Mouse (Mus musculus): ENCODE measurements around the gene Pck2.

Gene Pck2

DNA sequence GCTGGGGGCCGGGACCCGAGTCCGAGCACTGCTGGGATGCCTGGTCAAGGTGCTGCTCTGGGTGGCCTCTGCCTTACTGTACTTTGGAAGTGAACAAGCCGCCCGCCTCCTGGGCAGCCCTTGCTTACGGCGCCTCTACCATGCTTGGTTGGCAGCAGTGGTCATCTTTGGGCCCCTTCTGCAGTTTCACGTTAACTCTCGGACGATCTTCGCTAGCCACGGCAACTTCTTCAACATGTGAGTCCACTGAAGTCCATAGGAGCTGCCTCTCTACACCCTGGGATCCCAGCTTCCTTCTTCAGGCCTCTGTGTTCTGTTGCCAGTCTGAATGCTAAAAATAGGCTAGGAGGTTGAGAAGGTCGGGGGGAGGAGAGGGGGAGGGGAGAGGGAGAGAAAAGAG, 35.6 kb downstream of the Pck2 start:
- DNase-seq (ENCODE audit: low spot score) = no peak

- DNase-seq (ENCODE audit: low spot score) = no peak
Measured at GRCm38 (mm10) chr14:55576376-55576775, 36.3 kb downstream of the Pck2 start.

- peak; percentile 76 for DNase-seq (ENCODE audit: low spot score)
Measured at GRCm38 (mm10) chr14:55577871-55578667, 38.0 kb downstream of the Pck2 start, which contains the start of gene Psme1. Psme1 (plus strand) TSS chr14:55578123.

GRCm38 (mm10) chr14:55578668-55579269, 38.7 kb downstream of the Pck2 start:
- no peak for DNase-seq (ENCODE audit: low spot score)

GRCm38 (mm10) chr14:55579511-55580496, 39.7 kb downstream of the Pck2 start:
- no peak for DNase-seq (ENCODE audit: low spot score)

- no peak for DNase-seq (ENCODE audit: low spot score)
Measured at GRCm38 (mm10) chr14:55580731-55581130, 40.7 kb downstream of the Pck2 start.

DNA sequence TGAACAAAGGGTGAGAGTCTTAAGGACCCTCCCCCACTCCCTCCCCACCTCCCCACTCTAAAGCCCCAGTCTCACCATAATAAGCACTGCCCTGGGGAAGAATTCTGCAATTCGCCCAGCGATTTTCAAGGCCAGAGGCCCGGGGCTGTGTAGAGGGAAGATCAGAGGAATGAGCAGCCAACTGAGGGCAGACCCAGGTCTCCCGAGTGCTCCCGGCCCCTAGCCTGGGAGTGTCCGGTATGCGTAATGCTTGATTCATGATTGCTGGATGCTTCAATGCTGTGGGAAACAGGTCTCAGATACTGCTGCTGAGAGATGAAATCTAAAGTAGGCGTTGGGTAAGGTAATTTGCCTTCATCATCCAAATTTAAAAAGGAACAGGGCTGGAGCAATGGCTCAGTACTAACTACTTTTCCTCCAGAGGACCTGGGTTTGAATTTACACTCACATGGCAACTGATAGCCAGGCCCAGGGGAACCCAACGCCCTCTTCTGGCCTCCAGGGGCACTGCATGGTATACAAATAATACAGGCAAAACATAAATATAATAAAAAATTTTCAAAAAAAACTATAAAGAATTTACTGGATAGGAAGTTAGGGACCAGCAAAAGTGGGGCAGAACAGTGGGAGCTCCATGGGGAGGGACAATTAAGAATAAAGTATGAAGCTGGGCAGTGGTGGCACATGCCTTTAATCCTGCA, 42.1 kb downstream of the Pck2 start:
- DNase-seq (ENCODE audit: low spot score) = no peak

DNA sequence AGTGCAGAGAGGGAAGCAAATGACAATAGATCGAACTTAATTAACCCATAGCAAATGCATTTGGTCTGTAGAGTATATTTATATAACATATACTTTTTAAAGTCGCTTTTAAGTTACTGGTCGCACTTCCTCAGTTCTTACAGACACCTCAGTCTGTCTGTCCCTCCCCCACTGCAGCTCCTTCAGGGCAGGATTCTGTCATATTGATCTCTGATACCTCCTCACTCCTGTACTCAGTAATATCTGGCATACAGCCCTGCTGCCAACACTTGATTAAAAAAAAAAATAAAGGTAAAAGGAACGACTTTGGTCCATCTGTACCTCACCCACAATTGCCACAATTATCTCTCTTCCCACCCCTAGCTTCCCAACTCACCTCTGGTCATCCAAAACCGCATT, 44.2 kb downstream of the Pck2 start:
- no peak for DNase-seq (ENCODE audit: low spot score)

GRCm38 (mm10) chr14:55584702-55585565, 44.9 kb downstream of the Pck2 start, which contains the start of gene Emc9:
Emc9 (minus strand) TSS chr14:55585302.
- peak; percentile 52 for DNase-seq (ENCODE audit: low spot score)

GRCm38 (mm10) chr14:55585566-55585960, 45.5 kb downstream of the Pck2 start:
- DNase-seq (ENCODE audit: low spot score) = no peak

DNA sequence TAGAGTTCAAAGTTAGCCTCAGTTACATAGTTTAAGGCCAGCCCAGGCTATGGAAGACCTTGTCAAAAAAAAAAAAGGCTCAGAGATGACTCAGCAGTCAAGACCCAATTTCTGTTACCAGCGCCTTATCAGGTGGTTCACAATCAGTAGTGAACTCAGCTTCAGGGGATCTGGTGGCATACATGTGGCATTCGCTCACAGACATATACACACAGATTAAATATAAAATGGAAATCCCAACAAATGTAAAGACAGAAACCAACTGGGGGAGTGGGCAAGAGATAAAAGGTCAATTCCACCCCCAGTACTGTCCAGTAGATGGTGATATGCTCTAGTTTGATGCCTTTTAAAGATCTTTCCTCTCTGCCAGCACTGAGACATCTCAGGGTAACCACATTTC, 46.1 kb downstream of the Pck2 start:
- DNase-seq (ENCODE audit: low spot score) = no peak

GRCm38 (mm10) chr14:55589271-55589670, 49.2 kb downstream of the Pck2 start:
- DNase-seq (ENCODE audit: low spot score) = no peak

DNA sequence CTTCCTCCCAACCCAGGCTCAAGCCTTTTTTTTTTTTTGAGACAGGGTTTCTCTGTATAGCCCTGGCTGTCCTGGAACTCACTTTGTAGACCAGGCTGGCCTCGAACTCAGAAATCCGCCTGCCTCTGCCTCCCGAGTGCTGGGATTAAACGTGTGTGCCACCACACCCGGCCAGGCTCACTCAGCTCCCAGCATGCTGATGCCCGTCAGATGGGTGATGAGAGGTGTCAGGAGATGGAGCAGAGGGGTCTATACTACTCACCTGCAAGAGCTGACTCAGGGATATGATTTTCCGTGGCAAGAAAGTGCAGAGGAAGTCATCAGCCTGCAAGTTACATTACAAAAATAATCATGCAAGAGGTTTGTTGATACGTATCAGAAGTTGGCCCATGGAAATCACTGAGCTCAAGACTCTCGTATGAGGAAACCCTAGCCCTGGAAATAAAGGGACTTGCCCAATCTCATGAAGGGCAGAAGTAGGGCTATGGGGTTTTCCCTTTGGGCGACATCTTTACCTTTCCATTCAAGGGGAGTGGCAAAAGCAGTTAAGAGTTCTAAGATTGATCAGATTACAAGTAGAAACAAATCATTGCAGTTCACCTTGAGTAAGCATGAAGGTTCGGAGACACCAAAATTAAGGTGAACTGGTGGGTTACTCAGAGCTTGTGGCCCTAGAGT, 49.8 kb downstream of the Pck2 start:
- DNase-seq (ENCODE audit: low spot score) = no peak

DNA sequence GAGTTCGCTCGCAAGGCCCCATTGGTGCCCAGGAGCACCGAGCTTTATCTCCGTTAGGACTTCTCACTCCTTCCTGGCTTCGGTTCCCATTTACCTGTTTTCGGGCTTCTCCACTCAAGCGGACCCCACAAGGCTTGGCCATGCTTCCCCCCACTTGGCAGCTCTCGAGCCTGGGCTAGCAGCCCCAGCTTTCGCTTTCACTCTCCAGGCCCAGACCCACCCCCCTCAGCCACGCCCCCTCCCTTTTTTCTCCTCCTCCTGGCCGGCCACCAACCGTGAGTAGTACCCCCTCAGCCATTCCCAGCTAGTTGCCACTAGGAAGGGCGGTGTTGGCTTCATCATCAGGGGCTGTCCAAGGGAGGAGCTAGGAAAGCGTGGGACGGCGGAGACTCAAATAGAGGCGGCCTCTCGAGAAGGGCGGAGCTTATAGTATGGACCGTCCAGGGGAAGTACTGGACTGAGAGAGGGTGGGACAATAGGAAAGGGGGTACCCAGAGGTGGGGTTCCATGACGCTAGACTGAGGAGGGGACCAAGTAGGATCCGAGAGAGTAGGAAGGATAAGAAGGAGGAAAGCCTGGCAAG, 50.8 kb downstream of the Pck2 start, which contains the start of gene Psme2:
Gene Psme2, minus strand, starts transcription at position 366 of the 583 bp plus-strand sequence.
- DNase-seq (ENCODE audit: low spot score) = peak; percentile 82

DNA sequence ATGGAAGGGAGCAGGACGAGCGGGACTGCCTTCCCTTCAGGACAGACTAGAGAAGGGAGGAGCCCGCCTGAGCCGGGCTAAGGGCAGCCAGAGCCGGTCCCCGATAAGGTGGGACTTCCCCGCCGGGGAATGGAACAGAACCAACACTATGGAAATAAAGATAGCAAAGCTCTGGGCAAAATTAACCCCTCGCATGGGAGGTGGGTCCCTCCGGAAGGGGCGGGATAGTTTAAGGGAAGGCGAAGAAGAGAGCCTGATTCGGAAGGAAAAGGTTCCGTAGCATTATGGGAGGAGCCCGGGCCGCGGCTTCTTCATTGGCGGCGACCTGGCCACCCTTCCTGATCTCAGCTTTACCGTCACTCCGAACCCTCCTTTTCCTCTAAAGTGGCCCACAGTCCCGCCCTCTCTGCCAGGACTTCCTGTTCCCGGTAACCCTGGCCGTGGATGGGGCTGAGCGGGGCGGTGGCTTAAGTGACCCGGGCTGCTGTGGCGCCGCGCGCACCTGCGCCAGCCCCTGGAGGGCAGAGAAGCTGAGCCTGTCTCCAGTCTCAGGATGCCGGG, 51.3 kb downstream of the Pck2 start, which contains the start of gene Rnf31:
Gene Rnf31, plus strand, starts transcription at position 378 of the 561 bp plus-strand sequence.
- DNase-seq (ENCODE audit: low spot score) = peak; percentile 85

DNA sequence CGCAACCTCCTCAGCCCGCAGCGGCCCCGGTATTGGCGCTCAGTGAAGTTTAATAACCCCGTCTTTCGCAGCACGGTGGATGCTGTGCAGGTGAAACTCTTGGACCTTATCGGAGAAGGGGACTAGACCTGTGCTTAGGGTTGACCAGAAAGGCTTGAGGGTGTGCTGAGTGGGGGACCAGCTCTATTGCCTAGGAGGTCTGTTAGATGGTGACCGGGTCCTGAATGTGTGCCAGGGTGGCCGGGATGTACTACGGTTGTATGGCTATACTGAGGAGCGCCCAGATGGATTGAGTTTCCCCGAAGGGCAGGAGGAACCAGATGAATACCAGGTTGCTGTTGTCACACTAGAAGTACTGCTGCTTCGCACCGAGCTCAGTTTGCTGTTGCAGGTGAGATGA, 52.2 kb downstream of the Pck2 start:
- no peak for DNase-seq (ENCODE audit: low spot score)

GRCm38 (mm10) chr14:55596036-55596690, 56.1 kb downstream of the Pck2 start:
- DNase-seq (ENCODE audit: low spot score) = no peak

DNA sequence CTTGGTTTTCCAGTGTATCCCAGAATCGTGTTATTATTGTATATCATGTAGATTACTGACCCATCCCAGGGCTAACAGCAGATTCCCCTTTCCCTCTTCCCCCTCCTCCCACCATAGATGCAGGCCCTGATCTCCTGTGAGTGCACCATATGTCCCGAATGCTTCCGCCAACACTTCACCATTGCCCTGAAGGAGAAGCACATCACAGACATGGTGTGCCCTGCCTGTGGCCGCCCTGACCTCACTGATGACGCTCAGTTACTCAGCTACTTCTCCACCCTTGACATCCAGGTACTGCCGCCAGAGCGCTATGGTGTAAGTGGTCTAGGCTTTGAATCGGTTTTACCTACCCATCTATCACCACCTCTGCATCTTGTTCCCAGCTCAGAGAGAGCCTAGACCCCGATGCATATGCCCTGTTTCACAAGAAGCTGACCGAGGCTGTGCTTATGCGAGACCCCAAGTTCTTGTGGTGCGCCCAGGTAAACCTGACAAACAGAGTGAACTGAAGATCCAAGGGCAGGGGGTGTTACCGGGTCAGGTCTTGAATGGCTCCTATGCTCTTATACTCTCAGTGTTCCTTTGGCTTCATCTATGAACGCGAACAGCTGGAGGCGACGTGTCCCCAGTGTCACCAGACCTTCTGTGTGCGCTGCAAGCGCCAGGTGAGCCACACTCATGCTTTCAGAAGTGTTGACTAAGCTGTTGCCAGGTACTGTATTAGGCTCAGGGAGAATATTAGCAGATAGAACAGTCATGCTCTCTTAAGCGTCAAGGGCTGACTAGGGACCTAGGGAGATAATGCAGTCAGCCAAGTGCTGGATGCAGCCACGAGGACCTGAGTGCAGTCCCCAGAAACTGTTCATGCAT, 58.7 kb downstream of the Pck2 start:
- no peak for DNase-seq (ENCODE audit: low spot score)

Data from ovary, postnatal 14 days (tissue).